Mouse (Mus musculus): ENCODE results near the gene 9530068E07Rik.
"Not testable (repeated sequence)": the region's sequence is repeated elsewhere in the genome, so short reads cannot be mapped to it uniquely, and the experiment has no call there.

Gene 9530068E07Rik

DNA sequence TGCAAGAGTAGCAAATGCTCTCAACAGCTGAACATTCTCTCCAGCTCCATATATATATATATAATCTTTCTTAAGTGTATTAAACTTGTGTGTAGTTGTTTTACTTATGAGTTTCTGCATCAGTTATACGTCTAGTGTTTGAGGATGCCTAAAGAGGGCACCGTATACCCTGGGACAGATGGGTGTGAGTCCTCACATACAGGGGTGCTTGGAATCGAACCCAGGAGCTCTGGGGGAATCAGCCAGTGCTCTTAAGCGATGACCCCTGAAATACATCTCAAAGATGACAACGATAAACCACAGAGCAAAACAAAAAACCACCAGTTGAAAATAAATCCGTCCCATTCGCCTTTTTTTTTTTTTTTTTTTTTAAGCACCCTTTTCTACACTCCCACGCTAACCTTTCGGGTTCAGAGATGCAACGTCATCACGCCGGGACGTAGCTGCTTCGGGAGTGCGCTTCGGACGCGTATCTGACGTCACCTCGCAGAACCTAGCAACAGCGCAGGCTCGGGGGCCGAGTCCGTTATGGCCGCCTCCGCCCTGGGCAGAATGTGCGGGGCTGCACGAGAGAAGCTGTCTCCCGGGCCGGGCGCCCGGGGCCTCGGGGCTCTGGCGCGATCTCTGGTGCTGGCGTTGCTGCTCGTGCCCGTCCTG is at the start of gene 9530068E07Rik:
Gene 9530068E07Rik, plus strand, starts transcription at position 489 of the 657 bp plus-strand sequence.
- in situ Hi-C loops (cut with MboI; ENCODE audit: low sequenced_read_pairs) = no loop called here

DNA sequence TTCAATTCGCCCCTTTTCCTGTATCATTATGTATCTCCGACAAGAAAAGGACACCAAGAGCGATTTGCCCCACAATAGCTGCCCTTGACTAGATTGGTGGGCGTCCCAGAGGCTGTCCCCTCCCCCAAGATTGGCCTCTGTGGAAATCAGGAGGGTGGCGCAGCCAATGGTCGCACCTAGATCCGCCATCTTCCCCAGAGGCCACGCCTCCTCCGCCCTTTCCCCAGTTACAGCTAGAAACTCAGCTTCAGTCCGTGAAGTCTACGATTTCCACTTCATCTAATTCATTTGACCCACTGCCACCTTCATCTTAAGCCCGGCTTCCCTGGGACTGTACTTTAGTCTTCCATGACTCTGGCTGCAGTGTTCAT is 49.6 kb upstream of the 9530068E07Rik start:
- in situ Hi-C loops (cut with MboI; ENCODE audit: low sequenced_read_pairs) = no loop called here

DNA sequence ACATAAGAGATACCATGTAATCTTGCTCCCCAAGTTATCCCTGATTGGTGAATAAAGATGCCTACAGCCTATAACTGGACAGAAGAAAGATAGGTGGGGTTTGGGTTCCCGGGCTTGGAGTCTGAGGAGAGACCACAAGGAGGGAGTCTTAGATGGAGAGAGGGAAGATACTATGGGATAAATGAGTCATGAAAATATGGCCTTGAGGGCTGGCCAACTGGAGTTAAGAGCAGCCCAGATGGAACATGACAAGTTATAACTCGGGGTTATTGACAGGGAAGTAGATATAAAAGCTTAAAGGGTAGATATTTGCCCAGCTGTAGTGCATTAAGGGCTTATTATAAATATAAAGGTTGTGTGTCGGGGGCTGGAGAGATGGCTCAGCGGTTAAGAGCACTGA is 48.1 kb upstream of the 9530068E07Rik start:
- in situ Hi-C loops (cut with MboI; ENCODE audit: low sequenced_read_pairs) = no loop called here

GRCm38 (mm10) chr11:52348724-52349123 is 47.5 kb upstream of the 9530068E07Rik start:
- in situ Hi-C loops (cut with MboI; ENCODE audit: low sequenced_read_pairs) = no loop called here

DNA sequence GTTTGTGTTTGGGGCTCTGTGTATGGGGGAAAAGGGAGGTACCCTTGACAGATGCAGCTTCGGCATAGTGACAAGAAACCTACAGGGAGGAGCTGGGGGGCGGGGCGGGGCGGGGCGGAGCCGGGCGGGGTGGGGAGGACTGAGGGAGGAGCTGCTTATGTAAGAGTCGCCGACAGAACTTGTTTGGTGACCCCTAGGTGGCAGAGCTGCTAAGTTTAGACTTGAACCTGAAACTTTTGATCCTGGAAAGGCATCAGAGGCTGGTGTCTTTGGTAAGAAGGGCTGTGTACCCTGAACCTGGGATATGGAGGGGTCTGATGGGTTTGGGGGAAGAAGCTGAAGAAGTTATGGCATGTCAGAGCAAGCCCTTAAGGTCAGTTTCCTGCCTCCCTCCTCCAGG is 45.3 kb upstream of the 9530068E07Rik start:
- in situ Hi-C loops (cut with MboI; ENCODE audit: low sequenced_read_pairs) = no loop called here

DNA sequence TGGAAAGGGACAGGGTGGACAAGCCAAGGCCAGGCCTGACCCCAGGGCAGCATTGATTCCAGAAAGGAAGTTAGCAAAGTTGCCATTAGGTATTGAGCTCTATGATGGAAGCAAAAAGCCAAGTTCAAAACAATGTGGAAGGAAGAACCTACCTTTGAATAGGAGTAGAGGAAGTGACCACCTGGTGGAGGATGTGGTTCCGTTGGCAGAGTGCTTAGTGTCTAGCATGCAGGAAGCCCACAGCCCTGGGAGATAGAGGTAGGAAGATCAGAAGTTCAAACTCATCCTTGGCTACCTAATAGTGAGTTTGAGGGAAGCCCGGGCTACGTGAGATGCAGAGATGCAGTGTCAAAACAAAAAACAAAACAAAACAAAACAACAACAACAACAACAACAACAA is 44.0 kb upstream of the 9530068E07Rik start:
- in situ Hi-C loops (cut with MboI; ENCODE audit: low sequenced_read_pairs) = no loop called here

GRCm38 (mm10) chr11:52354644-52355043 is 41.6 kb upstream of the 9530068E07Rik start:
- in situ Hi-C loops (cut with MboI; ENCODE audit: low sequenced_read_pairs) = no loop called here

DNA sequence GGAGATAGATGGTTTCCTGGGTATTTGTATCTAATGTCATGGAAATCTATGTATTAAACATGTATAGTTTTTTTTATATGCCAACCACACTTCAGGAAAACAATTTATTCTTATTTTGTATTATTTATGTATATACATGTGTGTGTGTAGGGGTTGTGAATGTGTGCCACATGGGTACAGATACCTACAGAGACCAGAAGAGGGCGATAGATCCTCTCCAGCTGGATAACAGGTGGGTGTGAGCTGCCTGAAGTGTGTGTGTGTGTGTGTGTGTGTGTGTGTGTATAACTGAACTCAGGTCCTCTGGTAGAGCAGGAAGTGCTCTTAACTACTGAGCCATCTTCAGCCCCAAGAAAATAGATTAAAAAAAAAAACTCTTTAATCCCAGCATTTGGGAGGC is 40.6 kb upstream of the 9530068E07Rik start:
- in situ Hi-C loops (cut with MboI; ENCODE audit: low sequenced_read_pairs) = no loop called here

DNA sequence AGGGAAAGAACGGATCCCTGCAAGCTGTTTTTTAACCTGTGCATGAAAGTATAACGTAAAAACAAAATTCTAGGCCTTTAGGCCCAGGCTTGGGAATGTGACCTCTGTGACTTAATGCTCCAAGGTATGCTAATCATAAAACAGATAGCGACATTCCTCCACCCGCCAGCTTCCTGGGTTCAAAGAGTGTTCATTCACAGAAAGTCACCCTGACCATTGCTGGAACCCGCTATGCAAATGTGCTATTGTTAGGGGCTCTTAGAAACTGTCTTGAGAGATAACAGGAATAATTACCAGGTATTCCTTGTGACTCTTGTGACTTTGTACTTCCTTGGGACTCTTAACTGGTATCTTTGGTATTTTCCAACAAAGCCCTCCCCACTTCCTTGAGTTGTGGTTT is 39.1 kb upstream of the 9530068E07Rik start:
- in situ Hi-C loops (cut with MboI; ENCODE audit: low sequenced_read_pairs) = not testable (repeated sequence)

- in situ Hi-C loops (cut with MboI; ENCODE audit: low sequenced_read_pairs) = no loop called here
These were observed 37.7 kb upstream of the 9530068E07Rik start for GRCm38 (mm10) chr11:52358520-52358919.

DNA sequence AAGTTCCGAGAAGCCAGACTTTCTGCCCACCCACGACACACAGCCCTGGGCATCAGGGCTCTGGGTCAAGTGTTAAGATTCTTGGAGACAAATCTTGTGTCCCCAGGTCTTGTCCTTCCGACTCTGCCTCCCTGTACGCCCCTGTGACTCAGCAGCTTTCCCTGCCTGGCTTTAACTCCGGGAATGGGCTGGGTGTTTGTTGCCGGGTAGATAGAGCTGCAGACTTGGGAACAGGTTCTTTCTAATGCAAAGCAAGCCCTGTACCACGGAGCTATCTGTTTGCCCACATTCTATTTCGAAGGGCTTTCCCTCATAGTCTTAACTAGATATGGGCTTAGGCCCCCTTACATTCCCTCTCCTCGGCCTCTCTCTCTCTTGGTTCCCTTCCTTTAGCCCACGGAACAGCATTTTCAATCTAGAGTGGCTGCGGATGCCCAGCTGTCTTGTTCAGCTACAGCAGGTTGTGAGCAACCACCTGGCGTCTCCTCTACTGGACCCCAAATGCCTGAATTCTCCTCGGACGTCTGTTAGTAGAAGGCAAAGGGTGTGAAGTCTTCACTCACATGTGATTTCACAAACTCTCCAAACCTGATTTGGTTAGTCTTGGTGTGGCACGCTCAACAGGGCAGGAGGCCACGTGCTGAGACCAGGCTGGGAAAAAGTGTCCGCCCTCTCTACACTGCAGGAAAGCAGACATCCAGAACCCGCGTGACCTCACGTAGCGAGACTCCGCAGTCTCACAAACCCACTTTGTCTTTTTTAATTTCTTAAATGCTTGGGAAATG is 36.4 kb upstream of the 9530068E07Rik start:
- in situ Hi-C loops (cut with MboI; ENCODE audit: low sequenced_read_pairs) = no loop called here

- in situ Hi-C loops (cut with MboI; ENCODE audit: low sequenced_read_pairs) = no loop called here
These were observed 35.6 kb upstream of the 9530068E07Rik start, which contains the start of gene Vdac1 for GRCm38 (mm10) chr11:52360471-52361277. Vdac1 (plus strand) TSS chr11:52360860.

DNA sequence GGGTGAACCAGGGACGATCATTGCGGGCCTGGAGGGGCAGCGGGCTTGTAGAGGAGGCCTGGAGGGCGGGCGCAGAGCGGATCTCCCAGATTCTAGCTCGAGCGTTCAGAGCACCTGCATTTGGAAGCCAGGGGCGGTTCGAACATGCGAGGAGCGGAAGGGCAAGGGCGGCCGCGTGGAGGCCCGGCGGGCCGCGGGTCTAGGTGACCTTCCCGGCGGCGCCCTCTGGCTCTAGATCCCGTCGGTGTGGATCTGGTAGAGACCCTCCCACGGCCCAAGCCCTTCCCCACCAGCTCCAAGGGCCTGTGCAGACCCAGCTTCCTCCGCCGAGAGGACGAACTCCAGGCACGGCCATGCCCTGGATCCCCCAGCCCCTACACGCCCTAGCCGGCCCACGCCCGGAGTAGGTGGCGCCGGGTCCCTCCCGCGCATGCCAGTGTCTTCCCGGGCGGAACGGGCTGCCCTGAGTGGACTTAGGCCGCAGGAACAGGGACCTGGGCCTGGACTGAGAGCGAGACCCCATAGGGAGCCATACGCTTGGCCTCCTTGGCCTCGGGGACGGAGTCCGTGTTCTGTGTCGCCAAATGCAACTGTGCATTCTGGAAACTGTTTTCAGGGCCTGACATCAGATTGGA is 34.8 kb upstream of the 9530068E07Rik start:
- in situ Hi-C loops (cut with MboI; ENCODE audit: low sequenced_read_pairs) = no loop called here

DNA sequence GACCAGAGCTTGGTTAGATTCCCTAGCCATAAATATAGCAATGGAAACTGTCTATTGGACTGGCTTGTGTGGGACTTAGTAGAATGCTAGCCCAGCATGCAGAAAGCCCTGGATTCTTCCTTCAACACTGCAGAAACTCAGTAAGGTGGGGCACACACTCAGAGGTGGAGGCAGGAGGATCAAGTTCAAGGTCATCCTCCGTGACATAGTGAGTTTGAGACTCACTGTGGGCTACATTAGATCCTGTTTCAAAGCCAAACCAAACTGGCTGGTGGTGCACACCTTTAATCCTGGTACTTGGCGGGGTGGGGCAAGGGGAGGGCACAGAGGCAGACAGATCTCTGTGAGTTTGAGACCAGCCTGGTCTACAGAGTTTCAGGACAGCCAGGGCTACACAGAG is 31.9 kb upstream of the 9530068E07Rik start:
- in situ Hi-C loops (cut with MboI; ENCODE audit: low sequenced_read_pairs) = no loop called here

DNA sequence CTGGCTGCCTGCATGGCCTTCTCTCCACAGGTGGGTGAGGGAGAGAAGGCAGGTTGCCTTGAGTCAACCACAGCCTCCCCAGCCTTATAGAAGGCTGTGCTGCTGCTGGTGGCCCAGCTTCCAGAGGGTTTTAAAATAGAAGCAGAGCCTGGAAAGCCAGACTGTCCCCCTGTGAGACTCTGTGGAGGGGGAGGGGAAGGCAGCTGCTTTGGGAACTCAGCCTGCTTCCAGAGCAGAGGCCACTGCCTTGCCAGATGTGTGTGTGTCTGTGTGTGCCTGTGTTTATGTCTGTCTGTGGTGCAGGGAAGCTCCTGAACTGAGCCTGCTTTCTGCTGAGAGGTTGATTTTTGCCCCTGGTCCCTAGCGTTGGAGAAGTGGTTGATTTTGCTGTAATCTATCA is 31.1 kb upstream of the 9530068E07Rik start:
- in situ Hi-C loops (cut with MboI; ENCODE audit: low sequenced_read_pairs) = no loop called here

GRCm38 (mm10) chr11:52366358-52366757 is 29.9 kb upstream of the 9530068E07Rik start:
- in situ Hi-C loops (cut with MboI; ENCODE audit: low sequenced_read_pairs) = no loop called here

- in situ Hi-C loops (cut with MboI; ENCODE audit: low sequenced_read_pairs) = no loop called here
These were observed 27.8 kb upstream of the 9530068E07Rik start for GRCm38 (mm10) chr11:52368176-52368985.

GRCm38 (mm10) chr11:52369252-52370134 is 26.7 kb upstream of the 9530068E07Rik start:
- in situ Hi-C loops (cut with MboI; ENCODE audit: low sequenced_read_pairs) = no loop called here

DNA sequence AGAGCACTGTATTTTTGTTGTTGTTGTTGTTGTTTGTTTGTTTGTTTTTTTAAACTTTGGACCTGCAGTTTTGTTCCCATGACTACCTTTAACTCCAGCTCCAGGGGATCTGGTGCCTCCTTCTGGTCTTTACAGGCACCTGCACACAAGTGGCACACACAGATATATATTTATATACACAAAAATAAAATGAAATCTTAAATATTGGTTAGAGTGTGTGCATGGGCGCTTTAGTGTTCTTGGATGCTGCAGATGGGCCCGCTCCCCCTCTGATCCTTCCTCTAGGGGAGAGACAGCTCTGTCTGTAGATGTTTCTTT is 26.1 kb upstream of the 9530068E07Rik start:
- in situ Hi-C loops (cut with MboI; ENCODE audit: low sequenced_read_pairs) = no loop called here
